Mouse (Mus musculus) ES-Bruce4 (cell line): ENCODE measurements at regions not wholly inside any gene's neighbourhood (a gene's known extent, or its start where the extent isn't known, plus 50 kb on each side); places are given as distances from the start of the nearest gene placed in this dataset.

ENCODE experiments used
- CTCF ChIP-seq: IDR thresholded peaks from one replicate; pipeline ENCODE4 v1.8.1; 2011; ENCODE audit warnings: low read depth, low read length
- EP300 ChIP-seq: IDR thresholded peaks from 2 replicates; pipeline ENCODE4 v1.6.1; 2011; ENCODE audit warnings: low read depth, low read length; ENCODE audit not compliant: insufficient read depth

GRCm38 (mm10) chr10:98311403-98311802, 584.8 kb upstream of the C030005K15Rik start:
- TF ChIP-seq CTCF (no peak), EP300 (no peak)
